Mouse (Mus musculus) liver, embryonic 16.5 days (tissue): ENCODE results near the gene Adcy3. TPM values are rescaled to one million over a fixed set of nuclear protein-coding genes. Genes with fewer than 3 reads are reported as not detected.

Experiments
- ATAC-seq: fragments of 200-750 bp; cut with Nextera tagmentation; 2 replicates; pipeline ENCODE4 v1.8.0; 2017; ENCODE audit warnings: low read depth, mild to moderate bottlenecking, moderate number of reproducible peaks, moderate library complexity
- H3K27ac ChIP-seq: fragments of 300-500 bp; sonication (generic); 2 replicates; pipeline ENCODE4 v1.5.1; 2014; ENCODE audit warnings: mild to moderate bottlenecking, low read length
- H3K27me3 ChIP-seq: fragments of 300-500 bp; sonication (generic); 2 replicates; pipeline ENCODE4 v1.6.1; 2014; ENCODE audit warnings: low read depth, low read length, mixed read lengths; ENCODE audit not compliant: control insufficient read depth, insufficient read depth
- H3K36me3 ChIP-seq: fragments of 300-500 bp; sonication (generic); 2 replicates; pipeline ENCODE4 v1.6.1; 2014; ENCODE audit warnings: mild to moderate bottlenecking; ENCODE audit not compliant: control insufficient read depth, insufficient read depth
- H3K4me1 ChIP-seq: fragments of 300-500 bp; sonication (generic); 2 replicates; pipeline ENCODE4 v1.6.1; 2014; ENCODE audit warnings: low read depth, low read length, mixed read lengths; ENCODE audit not compliant: control insufficient read depth
- H3K4me2 ChIP-seq: fragments of 300-500 bp; sonication (generic); 2 replicates; pipeline ENCODE4 v1.6.1; 2014; ENCODE audit warnings: low read depth, low read length, mixed read lengths
- H3K4me3 ChIP-seq: fragments of 300-500 bp; sonication (generic); 2 replicates; pipeline ENCODE4 v1.5.1; 2014; ENCODE audit warnings: low read depth, mild to moderate bottlenecking, low read length
- H3K9ac ChIP-seq: fragments of 300-500 bp; sonication (generic); 2 replicates; pipeline ENCODE4 v1.6.1; 2014; ENCODE audit warnings: low read depth, low read length
- H3K9me3 ChIP-seq: fragments of 300-500 bp; sonication (generic); replicated peaks from 2 replicates; pipeline ENCODE4 v1.6.1; 2016; ENCODE audit warnings: low read length; ENCODE audit not compliant: control insufficient read depth
- WGBS: fragments of 180-500 bp; shearing (Covaris S2); extraction: QIAGEN DNeasy Blood & Tissue Kit; methylation state at CpG from one replicate; pipeline ENCODE4 v1.1.7; 2014; ENCODE audit not compliant: insufficient replicate concordance; 5-methylcytosine and 5-hydroxymethylcytosine counted together
- polyA plus RNA-seq: library from polyadenylated mRNA; unstranded; fragments of >200 nt; fragmentation: Nextera tagmentation; extraction: Ambion mirVana; gene quantifications from 2 replicates; pipeline ENCODE4 v1.2.1, GENCODE M21; 2015

The Adcy3 gene
- polyA plus RNA-seq, 1 experiment from 2014 or later, result 1.0 TPM

DNA sequence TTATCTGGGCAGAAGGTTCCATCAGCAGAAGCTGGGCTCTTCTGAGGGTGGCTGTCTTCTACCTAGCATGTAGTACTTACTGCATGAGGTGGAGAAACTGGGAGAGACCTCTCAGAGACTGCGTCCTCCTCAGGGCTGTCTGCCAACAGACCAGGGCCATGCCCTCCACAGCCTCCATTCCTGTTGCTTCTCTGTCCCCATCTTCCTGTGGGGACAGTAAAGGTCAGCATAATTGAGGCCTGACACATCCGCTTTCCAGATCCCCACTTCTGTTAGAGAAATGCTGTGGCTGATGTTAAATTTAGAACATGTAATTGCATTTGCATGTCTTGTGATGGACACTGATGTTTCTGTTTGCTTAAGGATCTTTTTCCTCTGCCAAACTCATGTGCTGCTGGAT lies 18.0 kb downstream of the Adcy3 start:
- ATAC-seq, result no peak
- Histone ChIP-seq H3K9me3 (no peaks in the 10 kb centered on the region), H3K27me3 (no peaks in the 10 kb centered on the region), H3K4me1 (no peaks in the 10 kb centered on the region), H3K4me3 (no peak overlapping the region), H3K9ac (no peak overlapping the region), H3K27ac (no peak overlapping the region), H3K36me3 (no peaks in the 10 kb centered on the region), H3K4me2 (no peak overlapping the region)
- 79% methylated on average over 2 of the region's 2 CpGs for whole genome bisulfite sequencing

DNA sequence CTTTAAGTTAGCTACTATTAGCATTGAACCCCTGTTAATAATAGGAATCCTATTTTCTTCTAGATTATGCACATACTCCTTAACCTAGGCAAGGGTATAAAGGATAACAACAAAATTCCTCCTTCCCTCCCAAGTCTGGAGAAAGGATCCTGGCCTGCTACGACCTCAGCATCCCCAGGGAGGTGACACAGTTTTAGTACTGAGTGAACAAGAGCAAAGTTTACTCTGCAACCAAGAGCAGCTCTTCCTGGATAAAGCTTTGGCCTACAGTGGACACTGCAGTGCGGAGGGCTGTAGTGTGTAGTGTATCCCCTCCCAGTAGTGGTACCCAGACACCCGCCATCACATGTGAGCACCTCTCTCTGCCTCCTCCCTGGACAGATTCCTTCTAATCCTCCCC lies 19.1 kb downstream of the Adcy3 start:
- H3K27ac ChIP-seq, result no peak overlapping the region
- no peak for ATAC-seq
- no peaks in the 10 kb centered on the region for H3K9me3 ChIP-seq
- no peaks in the 10 kb centered on the region for H3K36me3 ChIP-seq
- H3K9ac ChIP-seq, result no peak overlapping the region
- no peak overlapping the region for H3K4me2 ChIP-seq
- H3K4me1 ChIP-seq, result no peaks in the 10 kb centered on the region
- H3K4me3 ChIP-seq, result no peak overlapping the region
- 76% methylated on average over 3 of the region's 3 CpGs for WGBS
- H3K27me3 ChIP-seq, result no peaks in the 10 kb centered on the region

DNA sequence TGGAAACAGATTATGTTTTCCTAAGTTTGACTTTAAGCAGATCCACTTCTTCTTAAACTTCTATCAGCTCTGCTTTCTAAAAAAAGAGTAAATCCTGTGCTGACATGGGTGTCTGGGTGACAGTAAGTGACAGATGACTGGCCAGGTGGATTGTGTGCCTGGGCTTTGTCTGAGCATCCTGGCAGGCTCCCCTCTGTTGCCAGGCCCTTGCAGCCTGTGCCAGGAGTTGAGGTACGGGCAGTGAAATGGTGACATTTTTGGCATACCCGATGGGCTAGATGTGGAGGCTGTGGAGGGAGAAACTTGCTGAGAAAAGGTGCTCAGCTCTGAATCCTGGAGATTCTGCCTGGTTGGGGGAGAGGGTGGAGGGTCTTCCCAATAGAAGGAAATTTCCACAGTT lies 24.6 kb downstream of the Adcy3 start:
- Histone ChIP-seq H3K4me2 (no peak overlapping the region), H3K36me3 (no peaks in the 10 kb centered on the region), H3K27me3 (no peaks in the 10 kb centered on the region), H3K9me3 (no peaks in the 10 kb centered on the region), H3K27ac (no peak overlapping the region), H3K4me3 (no peak overlapping the region), H3K4me1 (no peaks in the 10 kb centered on the region), H3K9ac (no peak overlapping the region)
- 57% methylated on average over 2 of the region's 2 CpGs for WGBS
- no peak for ATAC-seq

DNA sequence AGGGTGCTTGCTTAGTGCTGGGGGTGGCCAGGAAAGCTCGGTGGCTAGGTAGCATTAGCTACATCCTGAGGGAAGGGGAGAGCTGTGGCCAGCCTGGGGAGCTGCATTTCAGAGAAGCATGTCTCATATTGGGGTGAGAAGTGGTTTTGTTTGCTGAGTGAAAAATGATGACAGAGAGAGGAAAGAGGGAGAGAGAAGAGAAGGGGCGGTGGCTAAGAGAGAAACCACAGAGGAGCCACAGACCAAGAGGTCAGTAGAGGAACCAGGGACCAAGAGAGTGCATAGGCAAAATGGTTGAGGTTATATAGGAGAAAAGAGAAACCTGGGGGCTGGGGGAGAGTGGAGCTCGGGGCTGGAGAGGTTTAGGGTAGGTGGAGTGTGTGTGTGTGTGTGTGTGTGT lies 25.3 kb downstream of the Adcy3 start:
- no peak overlapping the region for H3K4me2 ChIP-seq
- WGBS, result 18% methylated on average over 3 of the region's 3 CpGs
- H3K4me1 ChIP-seq, result no peaks in the 10 kb centered on the region
- H3K4me3 ChIP-seq, result no peak overlapping the region
- no peaks in the 10 kb centered on the region for H3K36me3 ChIP-seq
- H3K9ac ChIP-seq, result no peak overlapping the region
- no peak for ATAC-seq
- no peak overlapping the region for H3K27ac ChIP-seq
- H3K9me3 ChIP-seq, result no peaks in the 10 kb centered on the region
- no peaks in the 10 kb centered on the region for H3K27me3 ChIP-seq

DNA sequence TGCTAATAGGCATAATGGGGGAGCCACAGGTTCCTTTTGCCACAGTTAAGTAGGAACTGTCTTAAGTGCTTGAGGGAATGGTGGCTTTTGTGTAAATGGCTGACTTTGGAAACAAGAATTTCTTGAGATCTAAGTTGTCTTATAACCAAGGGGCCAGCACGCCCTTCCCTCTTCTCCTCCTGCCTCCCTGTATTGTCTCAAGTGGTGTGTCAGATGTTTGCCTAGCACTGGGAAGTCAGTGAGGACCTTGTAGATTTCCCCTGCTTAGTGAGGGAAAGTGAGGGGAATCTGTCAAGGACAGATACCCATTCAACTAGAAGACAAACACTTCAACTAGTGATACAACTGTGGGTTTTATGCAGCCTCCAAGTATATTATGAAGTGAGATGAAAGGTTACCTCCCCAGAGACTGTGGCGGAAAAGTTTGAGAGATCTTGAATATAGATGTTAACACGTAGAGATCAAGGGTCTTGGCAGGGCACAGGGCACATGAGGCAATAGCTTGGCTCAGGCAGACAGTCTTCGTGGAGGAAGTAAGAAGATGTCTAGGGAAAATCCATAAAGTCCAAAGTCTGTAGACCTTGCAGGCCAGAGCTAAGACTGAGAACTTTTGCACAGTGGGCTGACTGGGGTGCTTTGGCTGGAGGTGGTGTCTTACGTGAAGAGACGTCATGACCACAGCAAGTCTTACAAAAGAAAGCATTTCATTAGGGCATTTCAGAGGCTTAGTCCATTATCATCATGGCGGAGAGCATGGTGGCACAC lies 26.1 kb downstream of the Adcy3 start:
- no peak overlapping the region for H3K9ac ChIP-seq
- no peaks in the 10 kb centered on the region for H3K36me3 ChIP-seq
- no peak overlapping the region for H3K4me2 ChIP-seq
- ATAC-seq, result no peak
- H3K4me1 ChIP-seq, result no peaks in the 10 kb centered on the region
- 70% methylated on average over 7 of the region's 7 CpGs for WGBS
- no peak overlapping the region for H3K27ac ChIP-seq
- no peak overlapping the region for H3K4me3 ChIP-seq
- no peaks in the 10 kb centered on the region for H3K27me3 ChIP-seq
- H3K9me3 ChIP-seq, result no peaks in the 10 kb centered on the region

DNA sequence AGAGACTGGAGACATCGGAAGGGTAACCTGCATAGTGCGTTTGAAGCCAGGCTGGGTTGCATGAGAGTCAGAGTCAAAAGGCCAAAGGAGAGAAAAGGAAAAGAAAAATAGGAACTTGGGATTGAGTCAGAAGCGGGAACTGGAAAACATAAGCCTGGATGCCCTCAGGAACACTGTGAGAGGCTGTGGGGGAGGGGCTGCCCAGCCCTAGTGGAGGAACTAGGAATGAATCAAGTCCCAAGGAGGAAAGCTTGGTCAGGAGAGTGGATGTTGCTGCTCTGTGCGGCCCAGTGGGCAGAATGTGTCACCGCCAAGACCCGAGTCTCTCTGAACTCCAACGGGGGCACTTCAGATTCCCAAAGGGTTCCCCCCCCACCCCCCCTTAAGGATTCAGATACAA lies 27.4 kb downstream of the Adcy3 start:
- no peak overlapping the region for H3K4me3 ChIP-seq
- H3K4me1 ChIP-seq, result no peaks in the 10 kb centered on the region
- WGBS, result 70% methylated on average over 7 of the region's 7 CpGs
- no peaks in the 10 kb centered on the region for H3K36me3 ChIP-seq
- H3K4me2 ChIP-seq, result no peak overlapping the region
- H3K9ac ChIP-seq, result no peak overlapping the region
- no peaks in the 10 kb centered on the region for H3K27me3 ChIP-seq
- H3K27ac ChIP-seq, result no peak overlapping the region
- ATAC-seq, result no peak
- H3K9me3 ChIP-seq, result no peaks in the 10 kb centered on the region

DNA sequence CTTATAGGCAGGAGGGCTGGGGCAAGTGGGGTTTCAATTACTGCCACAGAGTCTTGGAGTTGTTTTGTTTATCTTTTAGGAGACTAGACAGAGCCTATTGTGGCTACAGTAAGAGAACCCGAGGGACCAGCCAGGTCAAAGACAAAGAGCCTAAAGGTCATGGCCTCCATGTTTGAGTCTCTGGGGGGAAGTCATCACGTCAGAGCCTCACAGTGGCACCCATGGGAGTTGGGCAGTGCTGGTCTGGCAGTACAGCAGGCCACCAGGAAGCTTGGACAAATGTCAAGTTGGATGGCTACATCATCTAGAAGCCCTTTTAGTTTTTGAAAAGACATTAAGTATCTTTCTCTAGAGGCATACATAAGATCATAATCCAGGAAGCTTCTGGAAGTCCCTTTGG lies 30.0 kb downstream of the Adcy3 start:
- 31% methylated on average over 2 of the region's 2 CpGs for WGBS
- H3K27ac ChIP-seq, result no peak overlapping the region
- H3K9me3 ChIP-seq, result no peaks in the 10 kb centered on the region
- H3K4me1 ChIP-seq, result no peaks in the 10 kb centered on the region
- H3K4me2 ChIP-seq, result no peak overlapping the region
- no peak for ATAC-seq
- H3K36me3 ChIP-seq, result no peaks in the 10 kb centered on the region
- no peaks in the 10 kb centered on the region for H3K27me3 ChIP-seq
- H3K4me3 ChIP-seq, result no peak overlapping the region
- H3K9ac ChIP-seq, result no peak overlapping the region

DNA sequence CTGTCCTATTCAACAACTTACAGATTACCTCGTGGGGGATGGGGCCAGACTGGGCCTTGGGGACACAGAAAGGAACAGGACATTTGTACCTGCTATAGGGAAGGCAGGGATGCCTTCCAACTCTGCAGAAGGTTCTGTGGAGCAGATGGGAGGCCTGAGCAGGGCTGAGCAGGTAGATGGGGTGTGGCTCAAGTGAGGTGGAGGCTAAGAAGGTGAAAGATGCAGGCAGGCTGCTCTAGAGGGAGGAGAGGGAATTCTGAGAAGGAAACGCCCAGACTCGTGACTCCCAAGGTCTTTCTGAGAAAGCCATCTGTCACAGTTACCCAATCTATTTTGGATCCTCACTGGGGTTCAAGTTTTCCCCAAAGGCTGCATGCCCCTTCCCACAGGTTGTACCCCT lies 34.1 kb downstream of the Adcy3 start:
- Histone ChIP-seq H3K36me3 (no peaks in the 10 kb centered on the region), H3K4me3 (no peak overlapping the region), H3K9me3 (no peaks in the 10 kb centered on the region), H3K27me3 (no peaks in the 10 kb centered on the region), H3K27ac (no peak overlapping the region), H3K4me1 (no peaks in the 10 kb centered on the region), H3K4me2 (no peak overlapping the region), H3K9ac (no peak overlapping the region)
- ATAC-seq, result no peak
- 32% methylated on average over 3 of the region's 3 CpGs for WGBS

DNA sequence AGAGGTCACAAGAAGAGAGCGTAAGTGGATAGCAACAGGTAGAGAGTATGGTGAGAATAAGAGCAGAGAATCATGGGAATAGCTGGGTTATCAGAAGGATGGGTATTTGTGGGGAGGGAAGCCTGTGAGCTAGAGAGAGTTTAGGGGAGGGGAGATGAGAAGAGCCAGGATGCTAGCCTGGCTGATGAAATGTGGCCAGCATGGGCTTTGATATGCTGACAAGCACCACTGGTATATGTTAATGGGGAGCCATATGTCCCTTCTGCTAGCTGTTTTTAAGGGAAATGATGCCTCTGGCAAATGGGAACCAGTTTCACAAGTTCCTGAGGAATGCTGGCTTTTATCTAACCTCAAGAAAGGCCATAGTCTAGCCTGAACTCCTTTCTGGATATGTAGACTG lies 36.2 kb downstream of the Adcy3 start:
- H3K27ac ChIP-seq, result no peak overlapping the region
- no peak overlapping the region for H3K4me2 ChIP-seq
- WGBS, result 75% methylated on average over 1 of the region's 1 CpGs
- H3K4me3 ChIP-seq, result no peak overlapping the region
- H3K9me3 ChIP-seq, result no peaks in the 10 kb centered on the region
- no peaks in the 10 kb centered on the region for H3K27me3 ChIP-seq
- no peak for ATAC-seq
- no peaks in the 10 kb centered on the region for H3K36me3 ChIP-seq
- H3K4me1 ChIP-seq, result no peaks in the 10 kb centered on the region
- H3K9ac ChIP-seq, result no peak overlapping the region
